Mouse (Mus musculus): ENCODE measurements around the gene Tia1. TPM values are rescaled to one million over a fixed set of nuclear protein-coding genes. Genes with fewer than 3 reads are reported as not detected.

Tia1 gene
- polyA plus RNA-seq, 1 experiment from 2014 or later = 130 TPM

- no peak overlapping the region for H3K27ac ChIP-seq (replicated peaks; ENCODE audit: low read depth, low read length)
- 80% methylated on average over 3 of the region's 3 CpGs for WGBS
- peaks cover 82% of the 10 kb centered on the region for H3K36me3 ChIP-seq (ENCODE audit: control insufficient read depth, insufficient read depth, low read length)
- H3K27me3 ChIP-seq (replicated peaks; ENCODE audit: control insufficient read depth, insufficient read depth, low read length) = no peaks in the 10 kb centered on the region
- H3K4me3 ChIP-seq (ENCODE audit: low read depth, low read length) = no peak overlapping the region
- H3K9me3 ChIP-seq (ENCODE audit: control insufficient read depth, low read length) = no peaks in the 10 kb centered on the region
- no peak for DNase-seq (ENCODE audit: low spot score)
- no peak overlapping the region for H3K4me2 ChIP-seq (ENCODE audit: low read depth, low read length)
- no peaks in the 10 kb centered on the region for H3K4me1 ChIP-seq (ENCODE audit: control insufficient read depth, insufficient read depth, low read length)
- no peak for ATAC-seq (ENCODE audit: low read depth)
- no peak overlapping the region for H3K9ac ChIP-seq (ENCODE audit: low read depth, low read length)
These were observed 52.7 kb downstream of the Tia1 start for GRCm38 (mm10) chr6:86456727-86457126.

GRCm38 (mm10) chr6:86463079-86463478, 59.1 kb downstream of the Tia1 start:
- DNase-seq (ENCODE audit: low spot score) = no peak
- H3K4me2 ChIP-seq (ENCODE audit: low read depth, low read length) = no peak overlapping the region
- H3K9me3 ChIP-seq (ENCODE audit: control insufficient read depth, low read length) = no peaks in the 10 kb centered on the region
- WGBS = 87% methylated on average over 3 of the region's 3 CpGs
- H3K9ac ChIP-seq (ENCODE audit: low read depth, low read length) = no peak overlapping the region
- H3K36me3 ChIP-seq (ENCODE audit: control insufficient read depth, insufficient read depth, low read length) = peaks cover 66% of the 10 kb centered on the region
- no peak for ATAC-seq (ENCODE audit: low read depth)
- no peaks in the 10 kb centered on the region for H3K4me1 ChIP-seq (ENCODE audit: control insufficient read depth, insufficient read depth, low read length)
- no peaks in the 10 kb centered on the region for H3K27me3 ChIP-seq (replicated peaks; ENCODE audit: control insufficient read depth, insufficient read depth, low read length)
- no peak overlapping the region for H3K27ac ChIP-seq (replicated peaks; ENCODE audit: low read depth, low read length)
- no peak overlapping the region for H3K4me3 ChIP-seq (ENCODE audit: low read depth, low read length)

GRCm38 (mm10) chr6:86471317-86471716, 67.3 kb downstream of the Tia1 start:
- Histone ChIP-seq H3K27ac (replicated peaks; ENCODE audit: low read depth, low read length) (peak overlapping the region; percentile 88), H3K4me3 (ENCODE audit: low read depth, low read length) (peak overlapping the region; percentile 42; the same call in 1 of the 2 replicates)

GRCm38 (mm10) chr6:86471760-86472099, 67.7 kb downstream of the Tia1 start:
- H3K4me1 ChIP-seq (ENCODE audit: control insufficient read depth, insufficient read depth, low read length) = peaks cover 11% of the 10 kb centered on the region

More at GRCm38 (mm10) chr6:86471317-86471716, 67.3 kb downstream of the Tia1 start:
- peak overlapping the region; percentile 67 for H3K4me2 ChIP-seq (ENCODE audit: low read depth, low read length)
- 87% methylated on average over 3 of the region's 3 CpGs for WGBS
- no peak for DNase-seq (ENCODE audit: low spot score)
- no peak for ATAC-seq (ENCODE audit: low read depth)
- H3K27me3 ChIP-seq (replicated peaks; ENCODE audit: control insufficient read depth, insufficient read depth, low read length) = no peaks in the 10 kb centered on the region
- H3K9me3 ChIP-seq (ENCODE audit: control insufficient read depth, low read length) = no peaks in the 10 kb centered on the region
- H3K4me1 ChIP-seq (ENCODE audit: control insufficient read depth, insufficient read depth, low read length) = peaks cover 11% of the 10 kb centered on the region
- peaks cover 18% of the 10 kb centered on the region; the same call in 1 of the 2 replicates for H3K36me3 ChIP-seq (ENCODE audit: control insufficient read depth, insufficient read depth, low read length)
- peak overlapping the region; percentile 69; the same call in 1 of the 2 replicates for H3K9ac ChIP-seq (ENCODE audit: low read depth, low read length)

GRCm38 (mm10) chr6:86472100-86472955, 68.3 kb downstream of the Tia1 start:
- H3K4me2 ChIP-seq (ENCODE audit: low read depth, low read length) = peak overlapping the region; percentile 67
- H3K27me3 ChIP-seq (replicated peaks; ENCODE audit: control insufficient read depth, insufficient read depth, low read length) = no peaks in the 10 kb centered on the region
- under 1% methylated on average over 54 of the region's 56 CpGs for WGBS
- no peaks in the 10 kb centered on the region for H3K9me3 ChIP-seq (ENCODE audit: control insufficient read depth, low read length)
- peak overlapping the region; percentile 69 for H3K9ac ChIP-seq (ENCODE audit: low read depth, low read length)
- peaks cover 11% of the 10 kb centered on the region for H3K4me1 ChIP-seq (ENCODE audit: control insufficient read depth, insufficient read depth, low read length)
- peak overlapping the region; percentile 88 for H3K27ac ChIP-seq (replicated peaks; ENCODE audit: low read depth, low read length)
- peak overlapping the region; percentile 42 for H3K4me3 ChIP-seq (ENCODE audit: low read depth, low read length)
- DNase-seq (ENCODE audit: low spot score) = peak; percentile 99
- ATAC-seq (ENCODE audit: low read depth) = peak; percentile 94
- peaks cover 10% of the 10 kb centered on the region; the same call in 1 of the 2 replicates for H3K36me3 ChIP-seq (ENCODE audit: control insufficient read depth, insufficient read depth, low read length)

More at GRCm38 (mm10) chr6:86471760-86472099, 67.7 kb downstream of the Tia1 start:
- H3K9me3 ChIP-seq (ENCODE audit: control insufficient read depth, low read length) = no peaks in the 10 kb centered on the region
- H3K9ac ChIP-seq (ENCODE audit: low read depth, low read length) = peak overlapping the region; percentile 69
- peaks cover 15% of the 10 kb centered on the region; the same call in 1 of the 2 replicates for H3K36me3 ChIP-seq (ENCODE audit: control insufficient read depth, insufficient read depth, low read length)
- 26% methylated on average over 9 of the region's 9 CpGs for WGBS
- H3K27me3 ChIP-seq (replicated peaks; ENCODE audit: control insufficient read depth, insufficient read depth, low read length) = no peaks in the 10 kb centered on the region
- H3K4me2 ChIP-seq (ENCODE audit: low read depth, low read length) = peak overlapping the region; percentile 67
- H3K27ac ChIP-seq (replicated peaks; ENCODE audit: low read depth, low read length) = peak overlapping the region; percentile 88
- peak; percentile 12 for ATAC-seq (ENCODE audit: low read depth)
- peak; percentile 13 for DNase-seq (ENCODE audit: low spot score)
- H3K4me3 ChIP-seq (ENCODE audit: low read depth, low read length) = peak overlapping the region; percentile 42

GRCm38 (mm10) chr6:86473077-86473476, 69.1 kb downstream of the Tia1 start:
- Histone ChIP-seq H3K36me3 (ENCODE audit: control insufficient read depth, insufficient read depth, low read length) (peaks cover 7% of the 10 kb centered on the region; the same call in 1 of the 2 replicates), H3K4me3 (ENCODE audit: low read depth, low read length) (peak overlapping the region; percentile 42), H3K9me3 (ENCODE audit: control insufficient read depth, low read length) (no peaks in the 10 kb centered on the region), H3K4me1 (ENCODE audit: control insufficient read depth, insufficient read depth, low read length) (peaks cover 11% of the 10 kb centered on the region), H3K9ac (ENCODE audit: low read depth, low read length) (peak overlapping the region; percentile 50), H3K4me2 (ENCODE audit: low read depth, low read length) (peak overlapping the region; percentile 67), H3K27ac (replicated peaks; ENCODE audit: low read depth, low read length) (peak overlapping the region; percentile 88), H3K27me3 (replicated peaks; ENCODE audit: control insufficient read depth, insufficient read depth, low read length) (no peaks in the 10 kb centered on the region)
- ATAC-seq (ENCODE audit: low read depth) = no peak
- DNase-seq (ENCODE audit: low spot score) = no peak
- 56% methylated on average over 7 of the region's 7 CpGs for WGBS

- Histone ChIP-seq H3K9ac (ENCODE audit: low read depth, low read length) (no peak overlapping the region), H3K4me3 (ENCODE audit: low read depth, low read length) (no peak overlapping the region), H3K4me1 (ENCODE audit: control insufficient read depth, insufficient read depth, low read length) (peaks cover 17% of the 10 kb centered on the region), H3K36me3 (ENCODE audit: control insufficient read depth, insufficient read depth, low read length) (peaks cover 7% of the 10 kb centered on the region; the same call in 1 of the 2 replicates), H3K4me2 (ENCODE audit: low read depth, low read length) (no peak overlapping the region), H3K27ac (replicated peaks; ENCODE audit: low read depth, low read length) (no peak overlapping the region), H3K27me3 (replicated peaks; ENCODE audit: control insufficient read depth, insufficient read depth, low read length) (no peaks in the 10 kb centered on the region), H3K9me3 (ENCODE audit: control insufficient read depth, low read length) (no peaks in the 10 kb centered on the region)
- ATAC-seq (ENCODE audit: low read depth) = no peak
- WGBS = 96% methylated on average over 5 of the region's 5 CpGs
- DNase-seq (ENCODE audit: low spot score) = no peak
These were observed 70.1 kb downstream of the Tia1 start for GRCm38 (mm10) chr6:86474072-86474471.

- H3K27me3 ChIP-seq (replicated peaks; ENCODE audit: control insufficient read depth, insufficient read depth, low read length) = no peaks in the 10 kb centered on the region
- no peak for ATAC-seq (ENCODE audit: low read depth)
- no peak for DNase-seq (ENCODE audit: low spot score)
- no peaks in the 10 kb centered on the region for H3K9me3 ChIP-seq (ENCODE audit: control insufficient read depth, low read length)
- H3K4me1 ChIP-seq (ENCODE audit: control insufficient read depth, insufficient read depth, low read length) = peaks cover 23% of the 10 kb centered on the region
- H3K4me3 ChIP-seq (ENCODE audit: low read depth, low read length) = no peak overlapping the region
- H3K4me2 ChIP-seq (ENCODE audit: low read depth, low read length) = no peak overlapping the region
- H3K9ac ChIP-seq (ENCODE audit: low read depth, low read length) = no peak overlapping the region
- peaks cover 6% of the 10 kb centered on the region; the same call in 1 of the 2 replicates for H3K36me3 ChIP-seq (ENCODE audit: control insufficient read depth, insufficient read depth, low read length)
- H3K27ac ChIP-seq (replicated peaks; ENCODE audit: low read depth, low read length) = peak overlapping the region; percentile 24; the same call in 1 of the 2 replicates
These were observed 70.7 kb downstream of the Tia1 start for GRCm38 (mm10) chr6:86474646-86475181.

All from embryonic facial prominence, embryonic 14.5 days (tissue).